Mouse (Mus musculus) embryo, embryonic 9.5 days (tissue): ENCODE results near the gene Soga3.

Experiments
- DNase-seq: peaks from one replicate; pipeline ENCODE4 v3.0.0-alpha.2; 2017; ENCODE audit errors: extremely low spot score

Gene Soga3

DNA sequence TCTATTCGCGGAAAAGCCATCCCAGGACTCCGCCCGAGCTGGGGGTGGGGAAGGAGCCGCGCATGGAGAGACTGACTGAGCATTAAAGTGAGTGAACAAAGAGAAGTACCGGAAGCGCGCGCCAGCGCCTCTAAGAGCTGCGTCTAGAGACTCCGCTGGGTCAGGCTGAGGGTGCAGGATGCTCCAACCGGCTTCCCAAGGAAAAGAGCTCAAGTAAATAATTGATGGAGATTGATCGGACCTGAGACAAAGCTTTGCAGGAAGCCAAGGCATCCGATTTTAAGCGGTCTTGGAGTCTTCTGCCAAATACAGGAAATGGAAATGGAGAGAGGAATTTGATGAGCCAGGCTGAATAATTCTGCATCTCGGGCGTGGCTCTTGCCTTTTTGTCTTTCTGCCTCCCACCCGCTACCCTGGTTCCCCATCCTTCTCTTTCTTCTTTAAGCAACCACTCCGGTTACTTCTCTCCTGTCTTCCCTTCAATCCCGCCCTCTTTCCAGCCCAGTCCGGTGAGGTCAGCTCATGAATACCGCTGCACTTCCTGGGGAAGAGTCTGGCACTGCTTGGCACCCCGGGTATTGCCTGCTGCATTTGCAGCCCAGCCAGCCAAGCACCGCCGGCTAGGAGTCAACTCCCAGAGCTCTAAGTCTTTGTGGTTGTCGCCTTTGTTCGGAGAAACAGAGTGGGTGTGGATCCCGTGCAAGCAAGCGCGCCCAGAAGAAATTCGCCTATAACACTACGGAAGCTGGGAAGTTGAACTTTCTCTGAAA lies at the start of gene Soga3:
TSS of gene Soga3 (plus strand) at position 274 of the 770 bp plus-strand sequence.
- peak; percentile 78 for DNase-seq

- no peak for DNase-seq
Observed at GRCm38 (mm10) chr10:29106962-29107361, 36.7 kb upstream of the Soga3 start.

DNA sequence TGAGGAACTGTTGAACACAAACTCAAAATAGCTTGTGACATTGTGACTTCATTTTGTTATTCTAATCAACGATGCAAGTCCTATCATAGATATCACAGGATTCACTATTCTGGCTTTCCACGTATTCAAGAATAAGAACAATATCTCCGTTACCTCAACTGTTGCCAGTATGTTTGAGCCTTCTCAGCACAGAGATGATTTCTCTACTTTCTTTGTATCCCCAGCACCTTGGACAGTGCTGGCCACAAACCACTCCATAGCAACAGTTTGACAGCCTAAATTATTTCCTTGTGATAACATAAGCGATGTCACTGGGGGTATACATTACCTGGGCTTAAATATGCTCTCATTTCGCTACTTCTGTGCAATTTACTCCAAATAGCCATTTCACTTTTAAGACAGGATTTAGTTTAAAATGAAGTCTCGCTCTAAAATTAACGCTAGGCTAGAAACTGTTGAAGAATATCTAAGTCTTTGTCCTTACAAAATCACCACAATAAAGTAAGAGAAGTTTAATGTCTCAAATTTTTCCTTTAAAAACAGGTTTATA lies 1.0 kb upstream of the Soga3 start:
- peak; percentile 9 for DNase-seq

DNA sequence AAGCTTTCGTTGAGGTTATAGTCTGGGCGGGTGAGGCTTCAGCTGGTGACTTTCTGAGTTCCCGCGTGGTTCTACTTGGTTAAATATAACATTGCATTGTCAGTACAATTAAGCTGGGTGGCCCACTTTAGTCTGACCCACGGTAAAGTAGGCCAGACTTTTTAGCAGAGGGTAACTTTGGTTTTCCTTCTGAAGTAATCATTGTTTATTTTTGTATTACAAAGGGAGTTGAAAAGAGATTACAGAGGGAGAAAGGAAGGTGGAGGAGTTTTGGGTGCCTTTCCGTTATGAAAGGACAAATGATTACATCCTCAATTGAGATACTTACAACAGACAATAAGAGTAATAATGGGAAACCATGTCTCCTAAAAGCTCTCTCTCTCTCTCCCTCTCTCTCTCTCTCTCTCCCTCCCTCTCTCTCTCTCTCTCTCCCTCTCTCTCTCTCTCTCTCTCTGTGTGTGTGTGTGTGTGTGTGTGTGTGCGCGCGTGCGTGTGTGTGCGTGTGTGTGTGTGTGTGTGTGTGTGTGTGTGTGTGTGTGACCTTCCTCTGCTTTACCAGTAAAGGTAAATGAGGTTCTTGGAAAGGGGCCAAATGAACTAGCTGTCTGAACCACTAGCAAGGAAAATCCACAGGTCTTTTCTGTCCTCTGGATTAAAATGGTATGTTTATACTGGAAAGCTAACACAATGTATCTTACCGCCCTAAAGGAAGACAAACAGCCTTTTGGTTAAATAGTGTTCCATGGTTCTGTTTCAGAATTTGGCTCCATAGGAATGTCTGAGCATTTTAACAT lies 1.2 kb downstream of the Soga3 start:
- DNase-seq, result peak; percentile 4

DNA sequence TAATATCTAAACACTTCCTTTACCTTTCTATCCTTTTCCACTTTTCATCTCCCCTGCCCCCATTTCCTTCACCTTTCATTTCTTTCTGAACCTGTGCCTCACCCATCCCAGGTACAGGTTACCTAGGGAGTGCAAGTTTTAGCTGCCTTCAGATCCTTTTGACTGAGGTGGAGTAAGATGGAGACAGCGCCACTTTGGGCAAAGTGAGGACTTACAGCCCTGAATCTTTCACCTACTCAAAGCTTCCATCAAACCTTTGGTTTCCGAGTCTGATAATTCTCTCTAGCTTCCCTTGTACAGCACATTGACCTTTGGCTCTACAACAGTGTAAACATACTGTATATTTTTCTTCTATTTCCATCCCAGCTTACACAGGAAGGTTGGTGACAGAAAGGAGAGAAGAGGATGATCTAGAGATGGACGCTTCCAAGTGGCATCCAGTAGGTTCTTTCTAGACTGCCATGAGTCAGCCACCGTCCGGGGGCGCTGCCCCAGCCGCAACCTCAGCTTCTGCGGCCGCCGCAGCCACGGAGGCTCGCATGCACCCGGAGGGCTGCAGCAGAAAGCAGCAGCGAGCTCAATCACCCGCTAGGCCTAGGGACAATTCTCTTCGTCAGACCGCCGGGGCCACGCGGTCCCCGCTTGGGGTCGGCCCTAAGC lies 2.7 kb downstream of the Soga3 start:
- no peak for DNase-seq

- DNase-seq, result peak; percentile 88
Observed at GRCm38 (mm10) chr10:29146858-29147640, 3.4 kb downstream of the Soga3 start.

- no peak for DNase-seq
Observed at GRCm38 (mm10) chr10:29147641-29147990, 4.0 kb downstream of the Soga3 start.

- DNase-seq, result peak; percentile 34
Observed at GRCm38 (mm10) chr10:29148076-29148475, 4.4 kb downstream of the Soga3 start.

GRCm38 (mm10) chr10:29155304-29155703 lies 11.7 kb downstream of the Soga3 start:
- no peak for DNase-seq

DNA sequence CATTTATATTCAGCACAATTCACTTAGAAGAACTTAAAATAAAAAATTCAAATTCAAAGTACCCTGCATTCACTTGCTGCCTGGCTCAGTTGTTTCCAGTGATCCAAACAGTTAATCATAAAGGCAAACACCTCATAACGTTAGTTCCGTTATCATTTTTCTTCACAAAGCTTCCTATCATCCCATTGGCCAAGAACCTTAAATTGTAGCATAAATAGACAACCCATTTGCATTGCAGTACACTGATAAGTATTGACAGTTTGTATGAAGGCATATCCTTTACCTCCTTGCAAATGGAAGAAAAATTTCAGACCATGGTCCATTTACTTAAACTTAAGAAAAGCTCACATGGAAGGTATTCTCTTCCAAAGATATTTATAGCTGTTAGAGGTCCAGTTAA lies 18.0 kb downstream of the Soga3 start:
- DNase-seq, result no peak

- no peak for DNase-seq
Observed at GRCm38 (mm10) chr10:29173778-29174177, 30.1 kb downstream of the Soga3 start.

- no peak for DNase-seq
Observed at GRCm38 (mm10) chr10:29175656-29176055, 32.0 kb downstream of the Soga3 start.

DNA sequence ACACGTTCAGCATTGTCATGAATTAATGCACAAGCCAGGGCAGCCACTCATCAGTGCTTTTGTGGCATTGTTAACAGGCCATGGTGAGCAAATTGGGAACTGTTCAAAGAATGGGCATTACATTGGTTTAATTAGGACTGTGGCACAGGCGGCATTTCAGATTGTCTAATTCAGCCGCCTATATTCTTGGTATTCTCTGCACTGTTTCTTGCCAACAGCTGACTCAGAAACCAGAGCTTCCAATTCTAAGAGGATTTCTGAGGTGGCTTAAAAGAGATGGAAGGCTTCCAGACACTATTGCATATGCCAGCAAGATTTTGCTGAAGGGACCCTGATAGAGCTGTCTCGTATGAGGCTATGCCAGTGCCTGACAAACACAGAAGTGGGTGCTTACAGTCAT lies 33.2 kb downstream of the Soga3 start:
- no peak for DNase-seq

DNA sequence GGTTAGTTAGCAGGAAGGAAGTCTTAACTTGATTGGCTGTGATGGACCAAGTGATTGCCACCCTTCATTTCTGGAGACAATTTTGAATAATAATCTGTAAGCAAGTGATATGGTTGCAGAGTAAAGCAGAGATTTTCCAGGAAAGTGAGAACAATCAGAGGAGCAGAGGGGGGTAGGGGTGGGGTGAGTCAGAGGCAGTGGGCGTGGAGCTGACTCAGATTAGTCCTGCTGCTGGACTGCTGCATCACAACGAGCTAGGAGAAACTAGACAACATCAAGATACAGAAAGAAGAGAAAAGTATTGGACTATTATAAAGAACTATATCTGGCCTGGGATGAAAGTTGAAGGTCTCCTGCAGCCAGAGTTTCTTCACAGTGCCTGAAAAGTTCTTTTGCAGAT lies 34.4 kb downstream of the Soga3 start:
- DNase-seq, result no peak

- DNase-seq, result no peak
Observed at GRCm38 (mm10) chr10:29180210-29180609, 36.6 kb downstream of the Soga3 start.

DNA sequence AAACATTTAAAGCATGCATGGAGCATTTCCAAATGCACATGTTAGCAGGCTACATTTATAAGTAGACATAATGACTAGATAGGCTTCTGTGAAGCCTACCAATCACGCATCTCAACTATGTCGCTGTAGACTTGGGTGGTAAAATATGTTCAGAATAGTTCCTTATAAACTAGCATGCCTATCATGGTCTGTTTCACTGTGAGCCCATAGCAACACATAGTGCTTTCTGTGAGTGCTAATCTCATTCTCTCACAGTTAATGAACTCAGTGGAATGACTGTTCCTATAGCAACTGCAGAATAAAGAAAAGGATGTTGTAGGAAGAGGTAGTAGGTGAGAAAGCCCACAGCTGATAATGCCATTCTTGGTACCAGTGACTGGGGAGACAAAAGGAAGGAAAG lies 37.4 kb downstream of the Soga3 start:
- DNase-seq, result no peak

- DNase-seq, result no peak
Observed at GRCm38 (mm10) chr10:29193769-29194168, 50.1 kb downstream of the Soga3 start.

- DNase-seq, result no peak
Observed at GRCm38 (mm10) chr10:29196811-29197210, 53.2 kb downstream of the Soga3 start.

DNA sequence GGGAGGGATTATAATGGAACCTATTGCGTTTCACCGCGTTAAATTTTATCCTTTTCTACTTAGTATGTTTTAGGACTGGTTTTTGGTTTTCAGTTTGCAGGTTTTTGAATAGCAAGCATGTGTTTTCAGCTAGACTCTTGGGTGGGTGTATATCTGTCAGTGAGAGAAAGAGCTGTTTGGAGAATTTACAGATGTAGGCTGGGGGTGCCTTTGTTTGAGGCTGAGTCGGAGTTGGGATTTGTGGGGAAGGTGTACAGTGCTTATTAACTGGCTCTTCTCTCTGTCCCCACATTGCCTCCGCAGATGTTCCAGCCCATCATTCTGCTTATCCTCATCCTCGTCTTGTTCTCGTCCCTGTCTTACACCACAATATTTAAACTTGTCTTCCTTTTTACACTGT lies 55.0 kb downstream of the Soga3 start, which contains the start of gene Gm49353:
TSS of gene Gm49353 (plus strand) at position 313 of the 400 bp plus-strand sequence.
- DNase-seq, result no peak

- DNase-seq, result no peak
Observed at GRCm38 (mm10) chr10:29199835-29200234, 56.2 kb downstream of the Soga3 start.

DNA sequence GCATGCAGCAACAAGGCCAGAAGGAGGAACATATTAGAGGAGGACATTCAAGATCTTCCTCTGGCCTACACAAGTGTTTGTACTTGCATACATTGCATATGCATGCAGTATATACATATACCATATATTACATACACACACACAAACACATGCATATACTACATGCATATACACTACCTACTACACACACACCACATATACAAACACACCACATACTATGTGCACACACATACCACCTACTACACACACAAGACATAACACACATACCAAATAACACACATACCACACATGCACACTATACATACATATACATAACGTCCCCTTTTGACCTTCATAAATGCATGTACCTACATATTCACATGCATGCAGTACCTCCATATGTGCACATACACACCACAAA lies 57.0 kb downstream of the Soga3 start:
- DNase-seq, result no peak
